Mouse (Mus musculus) limb, embryonic 13.5 days (tissue): Measurements from ENCODE around the gene Agfg2. TPM values are rescaled to one million over a fixed set of nuclear protein-coding genes. Genes with fewer than 3 reads are reported as not detected.

Experiments
- ATAC-seq: fragments of 200-750 bp; cut with Nextera tagmentation; 2 replicates; pipeline ENCODE4 v1.8.0; 2017; ENCODE audit warnings: low read depth, moderate number of reproducible peaks, moderate TSS enrichment; ENCODE audit not compliant: low FRiP score
- H3K27ac ChIP-seq: fragments of 300-500 bp; sonication (generic); 2 replicates; pipeline ENCODE4 v1.5.1; 2015; ENCODE audit warnings: inconsistent platforms, mild to moderate bottlenecking, moderate library complexity
- H3K27me3 ChIP-seq: fragments of 300-500 bp; sonication (generic); 2 replicates; pipeline ENCODE4 v1.6.1; 2015; ENCODE audit warnings: mild to moderate bottlenecking, inconsistent platforms
- H3K36me3 ChIP-seq: fragments of 300-500 bp; sonication (generic); 2 replicates; pipeline ENCODE4 v1.6.1; 2015; ENCODE audit warnings: inconsistent platforms, mild to moderate bottlenecking, moderate library complexity
- H3K4me1 ChIP-seq: fragments of 300-500 bp; sonication (generic); 2 replicates; pipeline ENCODE4 v1.6.1; 2015; ENCODE audit warnings: inconsistent platforms
- H3K4me2 ChIP-seq: fragments of 300-500 bp; sonication (generic); replicated peaks from 2 replicates; pipeline ENCODE4 v1.6.1; 2015; ENCODE audit warnings: inconsistent platforms, mild to moderate bottlenecking, moderate library complexity
- H3K4me3 ChIP-seq: fragments of 300-500 bp; sonication (generic); 2 replicates; pipeline ENCODE4 v1.5.1; 2015; ENCODE audit warnings: moderate library complexity, mild to moderate bottlenecking, inconsistent platforms
- H3K9ac ChIP-seq: fragments of 300-500 bp; sonication (generic); 2 replicates; pipeline ENCODE4 v1.6.1; 2015; ENCODE audit warnings: mild to moderate bottlenecking, inconsistent platforms
- H3K9me3 ChIP-seq: fragments of 300-500 bp; sonication (generic); 2 replicates; pipeline ENCODE4 v1.6.1; 2016; ENCODE audit warnings: inconsistent platforms
- WGBS: fragments of 180-500 bp; shearing (Covaris S2); methylation state at CpG from one replicate; pipeline ENCODE4 v1.1.7; 2015; 5-methylcytosine and 5-hydroxymethylcytosine counted together
- polyA plus RNA-seq: library from polyadenylated mRNA; unstranded; fragments of >200 nt; fragmentation: Nextera tagmentation; extraction: Ambion mirVana; gene quantifications from 2 replicates; pipeline ENCODE4 v1.2.1, GENCODE M21; 2015

The Agfg2 gene
- polyA plus RNA-seq, 1 experiment from 2014 or later, result 19.4 TPM

DNA sequence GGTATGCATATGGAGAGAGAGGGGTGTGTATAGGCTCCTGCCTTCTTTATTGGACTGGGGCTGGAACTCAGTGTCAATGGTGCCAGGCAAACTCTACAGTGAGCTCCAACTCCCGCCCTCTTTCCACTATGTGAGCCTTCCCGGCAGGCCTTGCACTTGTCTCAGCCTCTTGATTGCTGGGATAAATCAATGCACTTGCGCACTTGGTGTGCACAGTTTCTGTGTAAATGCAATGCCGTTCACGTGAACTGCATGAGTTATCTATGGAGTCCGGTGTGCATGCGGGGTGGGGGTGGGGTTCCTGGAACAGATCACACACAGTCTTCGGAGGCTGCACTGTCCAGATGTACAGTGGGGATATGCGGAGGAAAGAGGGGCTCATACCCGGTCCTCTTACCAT, 31.2 kb downstream of the Agfg2 start:
- no peak overlapping the region for H3K9ac ChIP-seq
- H3K27ac ChIP-seq, result no peak overlapping the region
- no peak overlapping the region for H3K4me3 ChIP-seq
- H3K9me3 ChIP-seq, result no peaks in the 10 kb centered on the region
- ATAC-seq, result no peak
- peaks cover 28% of the 10 kb centered on the region for H3K4me1 ChIP-seq
- H3K36me3 ChIP-seq, result peaks cover 39% of the 10 kb centered on the region
- H3K27me3 ChIP-seq, result no peaks in the 10 kb centered on the region
- no peak overlapping the region for H3K4me2 ChIP-seq
- 90% methylated on average over 10 of the region's 10 CpGs for WGBS

DNA sequence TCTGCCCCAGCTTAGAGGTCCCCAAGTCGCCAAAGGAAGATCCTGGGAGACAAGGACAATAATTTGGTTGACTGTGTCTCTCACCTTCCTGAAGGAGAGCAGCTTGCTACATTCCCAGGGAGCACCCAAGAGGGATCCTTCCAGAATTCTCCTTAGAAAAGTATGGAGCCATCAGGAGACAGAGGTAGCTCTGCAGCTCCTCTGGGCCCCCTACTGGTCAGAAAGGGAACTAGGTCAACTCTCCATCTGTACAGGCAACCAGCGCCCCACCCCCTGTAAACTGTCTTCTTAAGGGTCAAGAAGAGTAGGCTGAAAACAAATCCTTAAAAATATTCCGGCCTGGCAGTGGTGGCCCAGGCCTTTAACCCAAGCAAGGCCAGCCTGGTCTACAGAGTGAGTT, 32.1 kb downstream of the Agfg2 start:
- Histone ChIP-seq H3K9ac (no peak overlapping the region), H3K27ac (no peak overlapping the region), H3K27me3 (no peaks in the 10 kb centered on the region), H3K4me1 (peaks cover 36% of the 10 kb centered on the region), H3K36me3 (peaks cover 36% of the 10 kb centered on the region), H3K4me3 (no peak overlapping the region), H3K9me3 (no peaks in the 10 kb centered on the region), H3K4me2 (no peak overlapping the region)
- no peak for ATAC-seq
- WGBS, result 25% methylated on average over 3 of the region's 3 CpGs

DNA sequence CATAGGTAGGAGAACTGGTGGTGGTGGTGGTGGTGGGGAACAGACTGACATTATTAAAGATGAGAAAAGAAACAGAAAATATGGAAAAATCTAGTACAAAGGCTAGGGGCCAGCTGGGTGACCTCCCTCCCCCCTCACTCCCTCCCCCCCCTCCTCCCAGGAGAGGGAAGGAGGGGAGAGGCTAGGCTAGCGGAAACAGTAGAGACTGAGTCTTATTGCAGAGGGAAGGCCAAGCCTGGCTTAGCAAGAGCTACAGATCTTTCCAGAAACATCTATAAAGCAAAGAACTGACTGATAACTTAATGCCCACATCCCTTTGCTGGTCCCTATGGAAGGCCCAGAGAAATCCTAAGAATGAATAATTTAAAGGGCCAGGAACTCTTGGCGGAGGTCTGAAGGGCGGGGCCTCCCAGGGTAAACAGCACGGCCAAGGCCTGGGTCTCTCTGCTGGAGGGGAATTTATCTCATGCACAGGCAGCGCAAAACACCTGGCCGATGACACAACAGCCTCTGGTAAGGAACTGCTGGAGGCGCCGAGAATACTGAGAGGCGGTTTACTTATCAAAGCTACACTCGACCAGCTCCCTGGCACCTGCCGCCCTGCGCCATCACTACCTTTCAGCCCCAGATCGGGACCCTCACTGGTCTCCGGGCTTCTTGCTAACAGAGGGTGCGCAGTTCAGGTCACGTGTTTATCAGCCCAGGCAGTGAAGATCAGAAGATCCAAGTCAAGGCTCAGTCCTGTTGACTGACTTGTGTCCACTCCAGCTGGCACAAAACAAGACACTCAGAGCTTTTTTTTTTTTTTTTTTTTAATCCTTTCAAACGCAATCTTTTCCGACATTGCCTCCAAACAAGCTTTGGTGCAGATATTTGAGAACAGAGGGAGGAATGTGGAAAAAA, 34.6 kb downstream of the Agfg2 start:
- Histone ChIP-seq H3K27me3 (peaks cover 17% of the 10 kb centered on the region), H3K36me3 (peaks cover 28% of the 10 kb centered on the region), H3K9me3 (no peaks in the 10 kb centered on the region), H3K9ac (0 out of 2 replicates have a peak overlapping the region, but pooled peaks have one; percentile 19), H3K4me3 (no peak overlapping the region), H3K4me2 (peak overlapping the region; percentile 7; the same call in 1 of the 2 replicates), H3K4me1 (peaks cover 49% of the 10 kb centered on the region), H3K27ac (peak overlapping the region; percentile 29; the same call in 1 of the 2 replicates)
- WGBS, result 19% methylated on average over 18 of the region's 18 CpGs
- no peak for ATAC-seq

DNA sequence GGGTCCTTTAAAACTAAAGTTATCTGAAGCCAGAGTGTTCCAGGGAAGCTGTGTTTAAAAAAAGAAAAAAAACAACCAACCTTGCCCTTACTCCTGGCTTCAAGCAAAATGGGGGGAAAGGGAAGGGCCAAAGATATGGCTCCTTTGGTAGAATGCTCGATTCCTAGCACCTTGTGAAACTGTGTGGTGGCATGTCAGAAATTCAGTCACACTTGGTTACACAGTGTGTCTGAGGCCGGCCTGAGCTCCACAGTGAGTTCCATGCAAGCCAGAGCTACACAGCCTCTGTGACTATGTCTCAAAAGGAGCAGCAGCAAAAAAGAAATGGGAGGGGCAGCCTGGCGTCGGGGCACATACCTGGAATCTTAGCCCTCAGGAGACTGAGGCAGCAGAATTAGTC, 35.3 kb downstream of the Agfg2 start:
- Histone ChIP-seq H3K27me3 (peaks cover 24% of the 10 kb centered on the region), H3K4me2 (no peak overlapping the region), H3K9me3 (no peaks in the 10 kb centered on the region), H3K9ac (0 out of 2 replicates have a peak overlapping the region, but pooled peaks have one; percentile 19), H3K27ac (peak overlapping the region; percentile 29; the same call in 1 of the 2 replicates), H3K4me1 (peaks cover 50% of the 10 kb centered on the region), H3K36me3 (peaks cover 25% of the 10 kb centered on the region), H3K4me3 (no peak overlapping the region)
- no peak for ATAC-seq
- WGBS, result 26% methylated on average over 4 of the region's 4 CpGs

DNA sequence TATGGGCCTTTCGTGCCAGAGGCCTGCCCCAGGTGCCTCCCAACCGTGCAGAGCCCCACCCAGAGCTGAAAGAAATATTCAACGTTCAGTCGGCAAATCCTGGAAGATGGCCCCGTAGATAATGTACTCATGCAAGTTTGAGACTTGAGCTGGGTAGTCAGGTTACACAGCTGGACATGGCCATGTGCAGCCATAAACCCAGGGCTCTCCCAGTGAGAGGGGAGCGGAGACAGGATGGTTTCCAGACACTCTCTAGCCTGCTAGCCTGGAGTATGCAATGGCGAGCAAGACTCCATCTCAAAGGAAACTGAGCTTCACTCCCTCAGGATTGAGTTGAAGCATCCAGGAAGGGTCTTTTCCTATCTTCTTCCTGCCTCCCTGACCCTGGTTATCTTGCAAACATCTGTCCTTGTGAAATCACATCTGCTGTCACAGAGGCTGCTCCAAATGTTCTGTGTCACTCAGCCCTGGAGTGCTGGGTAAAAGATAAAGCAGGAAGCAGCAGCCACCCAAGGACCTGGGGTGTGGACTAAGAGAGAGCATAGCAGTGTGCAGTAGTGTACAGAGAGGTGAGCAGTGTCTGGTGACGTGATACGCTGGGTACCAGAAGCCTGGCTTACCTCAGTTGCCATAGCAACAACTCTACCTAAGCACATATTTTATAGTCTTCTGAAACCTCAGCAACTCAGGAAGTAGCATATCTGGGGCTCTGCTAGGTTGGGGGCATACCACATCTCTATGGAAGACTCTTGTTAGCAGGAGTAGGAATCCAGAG, 36.5 kb downstream of the Agfg2 start:
- Histone ChIP-seq H3K4me1 (peaks cover 50% of the 10 kb centered on the region), H3K4me3 (no peak overlapping the region), H3K4me2 (0 out of 2 replicates have a peak overlapping the region, but pooled peaks have one; percentile 16), H3K36me3 (peaks cover 15% of the 10 kb centered on the region), H3K27ac (peak overlapping the region; percentile 58), H3K9me3 (no peaks in the 10 kb centered on the region), H3K9ac (peak overlapping the region; percentile 25; the same call in 1 of the 2 replicates), H3K27me3 (peaks cover 36% of the 10 kb centered on the region)
- WGBS, result 14% methylated on average over 9 of the region's 9 CpGs
- peak; percentile 59 for ATAC-seq

DNA sequence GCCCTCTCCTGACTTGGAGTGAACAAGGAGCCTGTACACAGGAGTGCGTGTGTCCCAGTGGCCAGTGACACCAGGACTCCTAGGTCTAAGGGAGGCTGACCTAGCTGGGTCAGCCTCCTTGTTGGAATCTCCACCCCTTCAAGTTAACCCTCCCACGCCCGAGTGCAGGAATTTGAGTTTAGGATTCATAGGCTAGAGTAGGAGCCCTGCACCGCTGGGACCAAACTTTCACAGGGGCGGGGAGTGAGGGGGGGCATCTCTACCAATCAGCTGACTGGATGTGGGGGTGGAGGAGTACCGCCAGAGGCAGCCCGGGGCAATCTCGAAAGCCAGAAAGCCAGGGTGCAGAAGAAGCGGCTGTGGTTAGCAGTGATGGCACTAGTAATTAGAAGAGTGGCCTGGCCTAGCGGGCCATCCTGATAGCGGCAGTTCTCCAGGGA, 38.9 kb downstream of the Agfg2 start, which contains the start of gene Irs3:
TSS of gene Irs3 (minus strand) at position 63 of the 440 bp plus-strand sequence.
- H3K4me2 ChIP-seq, result peak within 1 kb of the TSS; percentile 58

DNA sequence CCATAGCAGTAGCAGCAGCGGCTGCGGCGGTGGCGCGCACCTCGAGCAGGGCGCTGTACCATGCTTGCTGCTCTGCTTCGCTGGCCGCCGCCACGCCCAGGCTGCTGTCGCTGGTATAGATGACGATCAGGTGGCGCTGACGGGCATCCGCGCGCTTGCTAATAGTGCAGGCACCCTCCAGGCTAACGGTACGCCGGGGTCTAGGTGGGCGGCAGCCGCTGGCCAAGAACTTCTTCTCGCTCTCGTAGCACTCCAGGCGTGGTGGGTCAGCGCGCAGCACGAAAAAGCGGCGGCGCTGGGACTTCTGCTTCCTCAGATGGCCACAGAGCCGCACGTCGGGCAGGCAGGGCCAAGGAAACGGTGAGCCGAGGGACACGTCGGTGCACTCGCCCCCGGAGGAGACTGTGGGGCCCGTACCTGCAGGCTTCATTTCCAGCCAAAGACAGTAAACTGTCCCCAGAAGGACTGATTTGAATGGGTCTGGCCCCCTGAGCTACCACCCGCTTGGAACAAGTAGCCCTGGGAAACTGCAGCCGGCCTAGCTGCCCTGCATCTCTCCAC, 39.4 kb downstream of the Agfg2 start:
- Histone ChIP-seq H3K27ac (no peak overlapping the region), H3K4me1 (peaks cover 46% of the 10 kb centered on the region), H3K27me3 (peaks cover 37% of the 10 kb centered on the region), H3K9me3 (no peaks in the 10 kb centered on the region), H3K36me3 (peaks cover 27% of the 10 kb centered on the region), H3K4me2 (peak overlapping the region; percentile 58), H3K9ac (peak overlapping the region; percentile 20), H3K4me3 (peak overlapping the region; percentile 34)
- 2% methylated on average over 44 of the region's 44 CpGs for WGBS
- ATAC-seq, result no peak

More for the DNA sequence above, 38.9 kb downstream of the Agfg2 start, which contains the start of gene Irs3:
- H3K27me3 ChIP-seq, result peaks cover 37% of the 10 kb centered on the region
- ATAC-seq, result no peak
- peaks cover 50% of the 10 kb centered on the region for H3K4me1 ChIP-seq
- H3K27ac ChIP-seq, result no peak within 1 kb of the TSS
- WGBS, result 14% methylated on average over 11 of the region's 11 CpGs
- H3K9me3 ChIP-seq, result no peaks in the 10 kb centered on the region
- peaks cover 22% of the 10 kb centered on the region for H3K36me3 ChIP-seq
- peak within 1 kb of the TSS; percentile 34 for H3K4me3 ChIP-seq
- H3K9ac ChIP-seq, result peak within 1 kb of the TSS; percentile 20

DNA sequence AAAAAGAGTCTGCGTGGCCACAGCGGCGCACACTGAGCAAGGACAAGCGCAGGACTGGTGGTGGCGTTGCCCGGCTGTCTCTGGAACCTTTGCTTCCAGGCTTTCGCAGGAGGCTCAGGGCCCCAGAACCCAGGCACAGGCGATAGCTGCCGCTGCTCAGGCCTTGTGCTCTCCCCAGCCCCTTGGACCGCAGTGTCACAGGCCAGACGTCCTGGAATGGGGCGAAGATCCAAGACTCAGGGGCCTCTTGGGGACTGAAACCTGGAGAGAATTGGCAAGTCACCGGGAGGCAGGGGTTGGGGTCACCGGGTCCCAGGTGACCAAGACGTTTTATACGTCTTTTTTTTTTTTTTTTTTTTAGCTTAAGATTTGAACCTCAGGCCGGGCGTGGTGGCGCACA, 40.0 kb downstream of the Agfg2 start:
- no peak overlapping the region for H3K4me3 ChIP-seq

DNA sequence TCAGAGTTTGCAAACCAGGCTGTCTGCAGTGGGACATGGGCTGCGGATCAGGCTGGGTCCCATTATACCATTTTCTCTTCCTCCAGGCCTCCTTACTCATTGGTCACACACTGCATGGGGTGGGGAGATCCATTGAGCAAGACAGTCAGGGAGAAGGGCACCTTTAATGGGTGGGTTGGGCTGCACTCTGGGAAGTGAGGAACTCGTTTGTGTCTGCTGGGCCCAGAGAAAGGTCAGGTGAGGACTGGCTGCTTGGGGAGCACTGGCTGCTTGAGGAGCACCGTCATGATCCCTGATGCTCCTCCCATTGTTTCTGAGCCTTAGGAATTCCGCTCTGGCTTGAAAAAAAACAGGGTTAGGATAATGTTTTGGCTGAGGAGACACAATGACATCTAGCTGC, 41.6 kb downstream of the Agfg2 start:
- Histone ChIP-seq H3K4me1 (peaks cover 24% of the 10 kb centered on the region), H3K9ac (no peak overlapping the region; the same call in 1 of the 2 replicates), H3K9me3 (no peaks in the 10 kb centered on the region), H3K4me3 (no peak overlapping the region), H3K27me3 (peaks cover 37% of the 10 kb centered on the region), H3K27ac (no peak overlapping the region), H3K4me2 (no peak overlapping the region), H3K36me3 (peaks cover 50% of the 10 kb centered on the region)
- no peak for ATAC-seq
- 56% methylated on average over 4 of the region's 4 CpGs for WGBS

More for the DNA sequence above, 40.0 kb downstream of the Agfg2 start:
- peaks cover 37% of the 10 kb centered on the region for H3K27me3 ChIP-seq
- no peaks in the 10 kb centered on the region for H3K9me3 ChIP-seq
- 37% methylated on average over 19 of the region's 19 CpGs for WGBS
- no peak for ATAC-seq
- no peak overlapping the region for H3K4me2 ChIP-seq
- H3K36me3 ChIP-seq, result peaks cover 34% of the 10 kb centered on the region
- no peak overlapping the region for H3K27ac ChIP-seq
- H3K9ac ChIP-seq, result no peak overlapping the region
- H3K4me1 ChIP-seq, result peaks cover 40% of the 10 kb centered on the region

DNA sequence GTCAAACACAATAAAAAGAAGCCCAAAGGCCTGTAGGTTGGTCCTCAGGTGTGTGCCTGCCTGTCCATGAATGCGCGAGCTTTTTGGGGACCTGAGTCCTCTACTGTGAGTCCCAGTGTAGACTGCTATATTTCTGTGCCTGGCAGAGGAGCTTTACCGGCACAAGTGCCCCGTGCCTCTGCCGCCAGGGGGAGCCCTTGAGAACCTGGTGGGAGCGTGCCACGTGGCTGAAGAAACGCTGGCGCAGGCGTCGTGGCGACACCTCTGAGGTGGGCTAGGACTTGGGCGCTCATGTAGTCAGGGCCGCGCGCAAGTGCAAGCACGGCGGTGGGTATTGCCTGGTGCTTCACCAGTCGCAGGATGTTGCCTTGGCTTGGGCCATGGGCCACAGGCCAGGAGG, 43.5 kb downstream of the Agfg2 start, which contains the start of gene Sap25:
TSS of gene Sap25 (plus strand) at position 281 of the 400 bp plus-strand sequence.
- ATAC-seq, result no peak
- Histone ChIP-seq H3K27ac (no peak within 1 kb of the TSS), H3K36me3 (peaks cover 68% of the 10 kb centered on the region), H3K4me3 (no peak within 1 kb of the TSS), H3K9ac (no peak within 1 kb of the TSS), H3K27me3 (peaks cover 31% of the 10 kb centered on the region), H3K4me1 (peaks cover 13% of the 10 kb centered on the region), H3K4me2 (no peak within 1 kb of the TSS), H3K9me3 (no peaks in the 10 kb centered on the region)
- WGBS, result 85% methylated on average over 19 of the region's 19 CpGs

DNA sequence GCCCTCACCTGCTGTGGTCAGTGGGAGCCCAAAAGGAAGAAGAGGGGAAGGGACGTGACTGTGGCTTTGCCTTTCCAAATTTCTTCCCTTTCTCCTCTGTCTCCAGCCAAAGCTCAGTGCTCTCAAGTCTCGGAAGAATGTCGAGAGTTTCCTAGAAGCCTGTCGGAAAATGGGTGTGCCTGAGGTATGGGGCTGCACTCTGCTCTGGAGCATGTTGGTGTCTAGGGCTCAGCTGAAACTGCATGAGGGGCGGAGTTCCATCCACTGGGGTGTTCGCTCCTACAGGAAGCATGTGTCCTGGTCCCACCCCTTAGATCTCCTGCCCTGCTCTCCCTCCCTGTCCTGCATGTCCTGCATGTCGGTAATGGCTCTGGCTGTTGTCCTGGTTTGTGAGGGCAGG, 45.1 kb downstream of the Agfg2 start:
- peaks cover 84% of the 10 kb centered on the region for H3K36me3 ChIP-seq
- no peak overlapping the region for H3K27ac ChIP-seq
- peaks cover 15% of the 10 kb centered on the region for H3K27me3 ChIP-seq
- no peaks in the 10 kb centered on the region for H3K9me3 ChIP-seq
- 71% methylated on average over 7 of the region's 7 CpGs for WGBS
- H3K9ac ChIP-seq, result no peak overlapping the region
- no peak overlapping the region for H3K4me3 ChIP-seq
- no peak for ATAC-seq
- H3K4me2 ChIP-seq, result no peak overlapping the region
- no peaks in the 10 kb centered on the region; the same call in 1 of the 2 replicates for H3K4me1 ChIP-seq
